Mouse (Mus musculus) bone marrow, adult 2 months (tissue): ENCODE measurements around the gene Cyp27a1.

Experiments
- CTCF ChIP-seq: fragments of 200-500 bp; IDR thresholded peaks from 2 replicates; pipeline ENCODE4 v1.5.1; 2011; ENCODE audit warnings: low read length, control low read depth; ENCODE audit not compliant: control insufficient read depth, insufficient read depth
- POLR2A ChIP-seq: fragments of 200-500 bp; IDR thresholded peaks from 2 replicates; pipeline ENCODE4 v1.6.1; 2011; ENCODE audit warnings: low read depth, mild to moderate bottlenecking, control low read depth, low read length, borderline replicate concordance; ENCODE audit not compliant: control insufficient read depth

GRCm38 (mm10) chr1:74718113-74718512 lies 4.7 kb downstream of the Cyp27a1 start:
- TF ChIP-seq CTCF: no peak
- no peak for TF ChIP-seq POLR2A
